Mouse (Mus musculus) forebrain, embryonic 16.5 days (tissue): ENCODE results near the gene Fpgs. TPM values are rescaled to one million over a fixed set of nuclear protein-coding genes. Genes with fewer than 3 reads are reported as not detected.

Experiments used
- ATAC-seq: fragments of 200-750 bp; cut with Nextera tagmentation; 2 replicates; pipeline ENCODE4 v1.8.0; 2017; ENCODE audit warnings: mild to moderate bottlenecking, moderate library complexity
- H3K27ac ChIP-seq: fragments of 300-500 bp; sonication (generic); 2 replicates; pipeline ENCODE4 v1.5.1; 2014; ENCODE audit warnings: low read length, control low read depth
- H3K27me3 ChIP-seq: fragments of 300-500 bp; sonication (generic); replicated peaks from 2 replicates; pipeline ENCODE4 v1.6.1; 2014; ENCODE audit warnings: low read length; ENCODE audit not compliant: control insufficient read depth, insufficient read depth
- H3K36me3 ChIP-seq: fragments of 300-500 bp; sonication (generic); 2 replicates; pipeline ENCODE4 v1.6.1; 2014; ENCODE audit not compliant: control insufficient read depth, insufficient read depth
- H3K4me1 ChIP-seq: fragments of 300-500 bp; sonication (generic); replicated peaks from 2 replicates; pipeline ENCODE4 v1.6.1; 2014; ENCODE audit warnings: low read length; ENCODE audit not compliant: control insufficient read depth, insufficient read depth
- H3K4me2 ChIP-seq: fragments of 300-500 bp; sonication (generic); 2 replicates; pipeline ENCODE4 v1.6.1; 2014; ENCODE audit warnings: mild to moderate bottlenecking, low read length, control low read depth
- H3K4me3 ChIP-seq: fragments of 300-500 bp; sonication (generic); replicated peaks from 2 replicates; pipeline ENCODE4 v1.5.1; 2014; ENCODE audit warnings: mild to moderate bottlenecking, low read length, control low read depth
- H3K9ac ChIP-seq: fragments of 300-500 bp; sonication (generic); replicated peaks from 2 replicates; pipeline ENCODE4 v1.6.1; 2014; ENCODE audit warnings: low read depth, low read length, control low read depth
- H3K9me3 ChIP-seq: fragments of 300-500 bp; sonication (generic); 2 replicates; pipeline ENCODE4 v1.6.1; 2016; ENCODE audit warnings: low read length; ENCODE audit not compliant: control insufficient read depth
- whole genome bisulfite sequencing: fragments of 180-500 bp; shearing (Covaris S2); extraction: QIAGEN DNeasy Blood & Tissue Kit; methylation state at CpG from one replicate; pipeline ENCODE4 v1.1.7; 2014; 5-methylcytosine and 5-hydroxymethylcytosine counted together
- polyA plus RNA-seq: library from polyadenylated mRNA; unstranded; fragments of >200 nt; fragmentation: Nextera tagmentation; extraction: Ambion mirVana; gene quantifications from 2 replicates; pipeline ENCODE4 v1.2.1, GENCODE M21; 2015

Fpgs gene
- polyA plus RNA-seq, 1 experiment from 2014 or later, result 23.7 TPM

- WGBS, result 83% methylated on average over 3 of the region's 3 CpGs
- no peaks in the 10 kb centered on the region for H3K9me3 ChIP-seq
- no peaks in the 10 kb centered on the region for H3K36me3 ChIP-seq
- H3K4me3 ChIP-seq, result no peak overlapping the region
- H3K4me1 ChIP-seq, result no peaks in the 10 kb centered on the region
- no peak overlapping the region for H3K9ac ChIP-seq
- no peaks in the 10 kb centered on the region for H3K27me3 ChIP-seq
- no peak for ATAC-seq
- no peak overlapping the region for H3K27ac ChIP-seq
- no peak overlapping the region for H3K4me2 ChIP-seq
Measured at GRCm38 (mm10) chr2:32655394-32655744, 48.6 kb downstream of the Fpgs start.

- no peak overlapping the region for H3K9ac ChIP-seq
- ATAC-seq, result no peak
- H3K4me2 ChIP-seq, result no peak overlapping the region
- H3K27ac ChIP-seq, result no peak overlapping the region
- H3K4me3 ChIP-seq, result no peak overlapping the region
- 82% methylated on average over 14 of the region's 14 CpGs for WGBS
- H3K36me3 ChIP-seq, result no peaks in the 10 kb centered on the region
- no peaks in the 10 kb centered on the region for H3K27me3 ChIP-seq
- H3K4me1 ChIP-seq, result no peaks in the 10 kb centered on the region
- no peaks in the 10 kb centered on the region for H3K9me3 ChIP-seq
Measured at GRCm38 (mm10) chr2:32654743-32655393, 49.1 kb downstream of the Fpgs start.

GRCm38 (mm10) chr2:32653764-32654163, 50.2 kb downstream of the Fpgs start:
- H3K27me3 ChIP-seq, result no peaks in the 10 kb centered on the region
- ATAC-seq, result no peak

GRCm38 (mm10) chr2:32647366-32647765, 56.6 kb downstream of the Fpgs start:
- no peaks in the 10 kb centered on the region for H3K9me3 ChIP-seq
- no peak for ATAC-seq
- H3K4me1 ChIP-seq, result no peaks in the 10 kb centered on the region
- H3K4me2 ChIP-seq, result no peak overlapping the region
- H3K27me3 ChIP-seq, result no peaks in the 10 kb centered on the region
- whole genome bisulfite sequencing, result 89% methylated on average over 7 of the region's 7 CpGs
- no peak overlapping the region; the same call in 1 of the 2 replicates for H3K4me3 ChIP-seq
- H3K9ac ChIP-seq, result no peak overlapping the region
- no peak overlapping the region for H3K27ac ChIP-seq
- no peaks in the 10 kb centered on the region for H3K36me3 ChIP-seq

More at GRCm38 (mm10) chr2:32653764-32654163, 50.2 kb downstream of the Fpgs start:
- Histone ChIP-seq H3K36me3 (no peaks in the 10 kb centered on the region), H3K4me2 (no peak overlapping the region), H3K9ac (no peak overlapping the region), H3K4me3 (no peak overlapping the region), H3K9me3 (no peaks in the 10 kb centered on the region), H3K27ac (no peak overlapping the region), H3K4me1 (no peaks in the 10 kb centered on the region)
- WGBS, result 56% methylated on average over 7 of the region's 7 CpGs

GRCm38 (mm10) chr2:32646379-32647056, 57.4 kb downstream of the Fpgs start, which contains the start of gene Eng:
TSS of gene Eng (plus strand) at chr2:32646595.
- no peak for ATAC-seq
- no peaks in the 10 kb centered on the region for H3K36me3 ChIP-seq
- no peak within 1 kb of the TSS for H3K27ac ChIP-seq
- no peaks in the 10 kb centered on the region for H3K27me3 ChIP-seq
- no peaks in the 10 kb centered on the region for H3K4me1 ChIP-seq
- H3K9me3 ChIP-seq, result no peaks in the 10 kb centered on the region
- 64% methylated on average over 31 of the region's 31 CpGs for WGBS
- no peak within 1 kb of the TSS for H3K9ac ChIP-seq
- H3K4me2 ChIP-seq, result no peak within 1 kb of the TSS
- H3K4me3 ChIP-seq, result peak within 1 kb of the TSS; percentile 17

- no peak overlapping the region for H3K4me2 ChIP-seq
- H3K9me3 ChIP-seq, result no peaks in the 10 kb centered on the region
- no peaks in the 10 kb centered on the region for H3K36me3 ChIP-seq
- H3K9ac ChIP-seq, result no peak overlapping the region
- H3K4me3 ChIP-seq, result no peak overlapping the region
- H3K4me1 ChIP-seq, result no peaks in the 10 kb centered on the region
- 77% methylated on average over 3 of the region's 3 CpGs for WGBS
- H3K27me3 ChIP-seq, result no peaks in the 10 kb centered on the region
- no peak overlapping the region for H3K27ac ChIP-seq
- no peak for ATAC-seq
Measured at GRCm38 (mm10) chr2:32645647-32646046, 58.3 kb downstream of the Fpgs start.

GRCm38 (mm10) chr2:32644799-32645475, 59.0 kb downstream of the Fpgs start:
- Histone ChIP-seq H3K4me1 (no peaks in the 10 kb centered on the region), H3K27ac (no peak overlapping the region), H3K9me3 (no peaks in the 10 kb centered on the region), H3K4me3 (no peak overlapping the region), H3K27me3 (no peaks in the 10 kb centered on the region), H3K9ac (no peak overlapping the region), H3K4me2 (no peak overlapping the region), H3K36me3 (no peaks in the 10 kb centered on the region)
- no peak for ATAC-seq
- WGBS, result 88% methylated on average over 8 of the region's 8 CpGs

GRCm38 (mm10) chr2:32644083-32644482, 59.9 kb downstream of the Fpgs start:
- 83% methylated on average over 9 of the region's 9 CpGs for WGBS
- H3K36me3 ChIP-seq, result no peaks in the 10 kb centered on the region
- H3K4me1 ChIP-seq, result no peaks in the 10 kb centered on the region
- H3K27me3 ChIP-seq, result no peaks in the 10 kb centered on the region
- H3K4me2 ChIP-seq, result no peak overlapping the region
- H3K9me3 ChIP-seq, result no peaks in the 10 kb centered on the region
- H3K9ac ChIP-seq, result no peak overlapping the region
- no peak for ATAC-seq
- no peak overlapping the region for H3K27ac ChIP-seq
- no peak overlapping the region for H3K4me3 ChIP-seq

- no peak overlapping the region for H3K9ac ChIP-seq
- H3K9me3 ChIP-seq, result no peaks in the 10 kb centered on the region
- H3K4me2 ChIP-seq, result no peak overlapping the region
- 60% methylated on average over 7 of the region's 7 CpGs for WGBS
- H3K27ac ChIP-seq, result no peak overlapping the region
- no peaks in the 10 kb centered on the region for H3K27me3 ChIP-seq
- no peak for ATAC-seq
- no peaks in the 10 kb centered on the region for H3K4me1 ChIP-seq
- H3K4me3 ChIP-seq, result no peak overlapping the region
- no peaks in the 10 kb centered on the region for H3K36me3 ChIP-seq
Measured at GRCm38 (mm10) chr2:32642813-32643212, 61.1 kb downstream of the Fpgs start.
